Mouse (Mus musculus): ENCODE data around the gene Dgkd. TPM values are rescaled to one million over a fixed set of nuclear protein-coding genes. Genes with fewer than 3 reads are reported as not detected.

The Dgkd gene
- polyA plus RNA-seq, 1 experiment from 2014 or later: 22.2 TPM

- peak overlapping the region; percentile 73 for H3K27ac ChIP-seq (ENCODE audit: low read depth, low read length)
- ATAC-seq (replicated peaks; ENCODE audit: insufficient number of reproducible peaks, low FRiP score, low TSS enrichment): peak; percentile 37; the same call in 1 of the 2 replicates
- H3K4me1 ChIP-seq (ENCODE audit: control insufficient read depth, insufficient read depth, low read length): peaks cover 16% of the 10 kb centered on the region
- H3K4me3 ChIP-seq (ENCODE audit: low read depth, low read length): peak overlapping the region; percentile 92
- H3K36me3 ChIP-seq (ENCODE audit: control insufficient read depth, insufficient read depth, low read length): no peaks in the 10 kb centered on the region
- H3K4me2 ChIP-seq: peak overlapping the region; percentile 98
- no peaks in the 10 kb centered on the region for H3K9me3 ChIP-seq (replicated peaks; ENCODE audit: control insufficient read depth, low read length)
- H3K27me3 ChIP-seq (ENCODE audit: control insufficient read depth, insufficient read depth, low read length): no peaks in the 10 kb centered on the region; the same call in 1 of the 2 replicates
- under 1% methylated on average over 34 of the region's 48 CpGs for WGBS (ENCODE audit: insufficient replicate concordance)
- H3K9ac ChIP-seq (ENCODE audit: low read depth, low read length): peak overlapping the region; percentile 94
Measured at GRCm38 (mm10) chr1:87853601-87854361, 694 bp downstream of the Dgkd start.

- Histone ChIP-seq H3K36me3 (ENCODE audit: control insufficient read depth, insufficient read depth, low read length) (no peaks in the 10 kb centered on the region), H3K27me3 (ENCODE audit: control insufficient read depth, insufficient read depth, low read length) (no peaks in the 10 kb centered on the region; the same call in 1 of the 2 replicates), H3K4me1 (ENCODE audit: control insufficient read depth, insufficient read depth, low read length) (peaks cover 19% of the 10 kb centered on the region), H3K4me2 (peak overlapping the region; percentile 98), H3K4me3 (ENCODE audit: low read depth, low read length) (peak overlapping the region; percentile 92), H3K27ac (ENCODE audit: low read depth, low read length) (no peak overlapping the region), H3K9ac (ENCODE audit: low read depth, low read length) (peak overlapping the region; percentile 94), H3K9me3 (replicated peaks; ENCODE audit: control insufficient read depth, low read length) (no peaks in the 10 kb centered on the region)
- WGBS (ENCODE audit: insufficient replicate concordance): 34% methylated on average over 6 of the region's 6 CpGs
- ATAC-seq (replicated peaks; ENCODE audit: insufficient number of reproducible peaks, low FRiP score, low TSS enrichment): no peak
Measured at GRCm38 (mm10) chr1:87854411-87854810, 1.3 kb downstream of the Dgkd start.

- H3K27ac ChIP-seq (ENCODE audit: low read depth, low read length): no peak overlapping the region
- no peak for ATAC-seq (replicated peaks; ENCODE audit: insufficient number of reproducible peaks, low FRiP score, low TSS enrichment)
- peak overlapping the region; percentile 92 for H3K4me3 ChIP-seq (ENCODE audit: low read depth, low read length)
- no peaks in the 10 kb centered on the region for H3K36me3 ChIP-seq (ENCODE audit: control insufficient read depth, insufficient read depth, low read length)
- H3K9ac ChIP-seq (ENCODE audit: low read depth, low read length): peak overlapping the region; percentile 39; the same call in 1 of the 2 replicates
- H3K27me3 ChIP-seq (ENCODE audit: control insufficient read depth, insufficient read depth, low read length): no peaks in the 10 kb centered on the region; the same call in 1 of the 2 replicates
- 22% methylated on average over 2 of the region's 2 CpGs for WGBS (ENCODE audit: insufficient replicate concordance)
- H3K9me3 ChIP-seq (replicated peaks; ENCODE audit: control insufficient read depth, low read length): no peaks in the 10 kb centered on the region
- H3K4me2 ChIP-seq: peak overlapping the region; percentile 98
- H3K4me1 ChIP-seq (ENCODE audit: control insufficient read depth, insufficient read depth, low read length): peaks cover 19% of the 10 kb centered on the region
Measured at GRCm38 (mm10) chr1:87854851-87855251, 1.8 kb downstream of the Dgkd start.

- no peak overlapping the region for H3K9ac ChIP-seq (ENCODE audit: low read depth, low read length)
- 94% methylated on average over 1 of the region's 1 CpGs for WGBS (ENCODE audit: insufficient replicate concordance)
- H3K36me3 ChIP-seq (ENCODE audit: control insufficient read depth, insufficient read depth, low read length): no peaks in the 10 kb centered on the region
- no peak for ATAC-seq (replicated peaks; ENCODE audit: insufficient number of reproducible peaks, low FRiP score, low TSS enrichment)
- H3K4me3 ChIP-seq (ENCODE audit: low read depth, low read length): no peak overlapping the region
- no peaks in the 10 kb centered on the region; the same call in 1 of the 2 replicates for H3K27me3 ChIP-seq (ENCODE audit: control insufficient read depth, insufficient read depth, low read length)
- H3K27ac ChIP-seq (ENCODE audit: low read depth, low read length): no peak overlapping the region
- H3K4me1 ChIP-seq (ENCODE audit: control insufficient read depth, insufficient read depth, low read length): peaks cover 19% of the 10 kb centered on the region
- no peak overlapping the region; the same call in 1 of the 2 replicates for H3K4me2 ChIP-seq
- no peaks in the 10 kb centered on the region for H3K9me3 ChIP-seq (replicated peaks; ENCODE audit: control insufficient read depth, low read length)
Measured at GRCm38 (mm10) chr1:87855522-87855921, 2.4 kb downstream of the Dgkd start.

- Histone ChIP-seq H3K9me3 (replicated peaks; ENCODE audit: control insufficient read depth, low read length) (no peaks in the 10 kb centered on the region), H3K4me1 (ENCODE audit: control insufficient read depth, insufficient read depth, low read length) (peaks cover 19% of the 10 kb centered on the region), H3K4me3 (ENCODE audit: low read depth, low read length) (no peak overlapping the region), H3K27me3 (ENCODE audit: control insufficient read depth, insufficient read depth, low read length) (no peaks in the 10 kb centered on the region), H3K9ac (ENCODE audit: low read depth, low read length) (no peak overlapping the region), H3K36me3 (ENCODE audit: control insufficient read depth, insufficient read depth, low read length) (no peaks in the 10 kb centered on the region), H3K27ac (ENCODE audit: low read depth, low read length) (no peak overlapping the region), H3K4me2 (no peak overlapping the region)
- ATAC-seq (replicated peaks; ENCODE audit: insufficient number of reproducible peaks, low FRiP score, low TSS enrichment): no peak
- WGBS (ENCODE audit: insufficient replicate concordance): 77% methylated on average over 3 of the region's 3 CpGs
Measured at GRCm38 (mm10) chr1:87856823-87857222, 3.7 kb downstream of the Dgkd start.

- H3K4me3 ChIP-seq (ENCODE audit: low read depth, low read length): no peak overlapping the region
- no peak overlapping the region for H3K4me2 ChIP-seq
- peaks cover 22% of the 10 kb centered on the region for H3K4me1 ChIP-seq (ENCODE audit: control insufficient read depth, insufficient read depth, low read length)
- no peaks in the 10 kb centered on the region for H3K36me3 ChIP-seq (ENCODE audit: control insufficient read depth, insufficient read depth, low read length)
- 71% methylated on average over 1 of the region's 1 CpGs for WGBS (ENCODE audit: insufficient replicate concordance)
- no peak overlapping the region for H3K27ac ChIP-seq (ENCODE audit: low read depth, low read length)
- ATAC-seq (replicated peaks; ENCODE audit: insufficient number of reproducible peaks, low FRiP score, low TSS enrichment): no peak
- H3K9ac ChIP-seq (ENCODE audit: low read depth, low read length): no peak overlapping the region
- H3K9me3 ChIP-seq (replicated peaks; ENCODE audit: control insufficient read depth, low read length): no peaks in the 10 kb centered on the region
- H3K27me3 ChIP-seq (ENCODE audit: control insufficient read depth, insufficient read depth, low read length): no peaks in the 10 kb centered on the region
Measured at GRCm38 (mm10) chr1:87858031-87858430, 4.9 kb downstream of the Dgkd start.

GRCm38 (mm10) chr1:87858529-87858928 lies 5.4 kb downstream of the Dgkd start:
- H3K9ac ChIP-seq (ENCODE audit: low read depth, low read length): no peak overlapping the region
- H3K9me3 ChIP-seq (replicated peaks; ENCODE audit: control insufficient read depth, low read length): no peaks in the 10 kb centered on the region
- ATAC-seq (replicated peaks; ENCODE audit: insufficient number of reproducible peaks, low FRiP score, low TSS enrichment): no peak
- no peaks in the 10 kb centered on the region for H3K36me3 ChIP-seq (ENCODE audit: control insufficient read depth, insufficient read depth, low read length)
- 85% methylated on average over 2 of the region's 2 CpGs for whole genome bisulfite sequencing (ENCODE audit: insufficient replicate concordance)
- H3K4me3 ChIP-seq (ENCODE audit: low read depth, low read length): no peak overlapping the region
- H3K27me3 ChIP-seq (ENCODE audit: control insufficient read depth, insufficient read depth, low read length): no peaks in the 10 kb centered on the region
- H3K4me1 ChIP-seq (ENCODE audit: control insufficient read depth, insufficient read depth, low read length): peaks cover 22% of the 10 kb centered on the region
- H3K4me2 ChIP-seq: no peak overlapping the region
- no peak overlapping the region for H3K27ac ChIP-seq (ENCODE audit: low read depth, low read length)

- Histone ChIP-seq H3K9me3 (replicated peaks; ENCODE audit: control insufficient read depth, low read length) (no peaks in the 10 kb centered on the region), H3K27me3 (ENCODE audit: control insufficient read depth, insufficient read depth, low read length) (no peaks in the 10 kb centered on the region), H3K4me2 (no peak overlapping the region), H3K4me1 (ENCODE audit: control insufficient read depth, insufficient read depth, low read length) (peaks cover 12% of the 10 kb centered on the region), H3K4me3 (ENCODE audit: low read depth, low read length) (no peak overlapping the region), H3K9ac (ENCODE audit: low read depth, low read length) (no peak overlapping the region), H3K27ac (ENCODE audit: low read depth, low read length) (no peak overlapping the region), H3K36me3 (ENCODE audit: control insufficient read depth, insufficient read depth, low read length) (no peaks in the 10 kb centered on the region)
- ATAC-seq (replicated peaks; ENCODE audit: insufficient number of reproducible peaks, low FRiP score, low TSS enrichment): no peak
- 66% methylated on average over 3 of the region's 3 CpGs for WGBS (ENCODE audit: insufficient replicate concordance)
Measured at GRCm38 (mm10) chr1:87863602-87864001, 10.5 kb downstream of the Dgkd start.

GRCm38 (mm10) chr1:87864889-87865288 lies 11.8 kb downstream of the Dgkd start:
- H3K9ac ChIP-seq (ENCODE audit: low read depth, low read length): no peak overlapping the region
- no peak overlapping the region for H3K4me3 ChIP-seq (ENCODE audit: low read depth, low read length)
- no peak for ATAC-seq (replicated peaks; ENCODE audit: insufficient number of reproducible peaks, low FRiP score, low TSS enrichment)
- no peaks in the 10 kb centered on the region for H3K9me3 ChIP-seq (replicated peaks; ENCODE audit: control insufficient read depth, low read length)
- H3K36me3 ChIP-seq (ENCODE audit: control insufficient read depth, insufficient read depth, low read length): no peaks in the 10 kb centered on the region
- no peak overlapping the region for H3K27ac ChIP-seq (ENCODE audit: low read depth, low read length)
- H3K27me3 ChIP-seq (ENCODE audit: control insufficient read depth, insufficient read depth, low read length): no peaks in the 10 kb centered on the region
- H3K4me2 ChIP-seq: no peak overlapping the region
- peaks cover 10% of the 10 kb centered on the region for H3K4me1 ChIP-seq (ENCODE audit: control insufficient read depth, insufficient read depth, low read length)
